Mouse (Mus musculus): ENCODE measurements around the gene Npr3. TPM values are rescaled to one million over a fixed set of nuclear protein-coding genes. Genes with fewer than 3 reads are reported as not detected.

Gene Npr3
- polyA plus RNA-seq, 1 experiment from 2014 or later: 5.9 TPM

GRCm38 (mm10) chr15:11891395-11891794 is 15.7 kb downstream of the Npr3 start:
- no peaks in the 10 kb centered on the region for H3K36me3 ChIP-seq (ENCODE audit: insufficient read depth, low read length)
- WGBS: 78% methylated on average over 3 of the region's 3 CpGs
- no peak overlapping the region for H3K4me3 ChIP-seq (ENCODE audit: low read length)
- no peak overlapping the region for H3K4me2 ChIP-seq (replicated peaks; ENCODE audit: low read depth, low read length)
- H3K9ac ChIP-seq (replicated peaks; ENCODE audit: low read length): no peak overlapping the region
- no peaks in the 10 kb centered on the region for H3K9me3 ChIP-seq (ENCODE audit: low read length)
- no peaks in the 10 kb centered on the region for H3K27me3 ChIP-seq (ENCODE audit: insufficient read depth, low read length)
- no peak overlapping the region for H3K27ac ChIP-seq (ENCODE audit: low read length)
- no peaks in the 10 kb centered on the region for H3K4me1 ChIP-seq (ENCODE audit: insufficient read depth, low read length)
- no peak for ATAC-seq (ENCODE audit: low FRiP score, low TSS enrichment)

GRCm38 (mm10) chr15:11882508-11883205 is 24.4 kb downstream of the Npr3 start:
- no peaks in the 10 kb centered on the region for H3K4me1 ChIP-seq (ENCODE audit: insufficient read depth, low read length)
- 32% methylated on average over 10 of the region's 10 CpGs for WGBS
- H3K27me3 ChIP-seq (ENCODE audit: insufficient read depth, low read length): no peaks in the 10 kb centered on the region
- no peak overlapping the region for H3K4me3 ChIP-seq (ENCODE audit: low read length)
- no peaks in the 10 kb centered on the region; the same call in 1 of the 2 replicates for H3K36me3 ChIP-seq (ENCODE audit: insufficient read depth, low read length)
- H3K9me3 ChIP-seq (ENCODE audit: low read length): 0 out of 2 replicates have a peak, but pooled peaks cover 4% of the 10 kb centered on the region
- no peak overlapping the region for H3K9ac ChIP-seq (replicated peaks; ENCODE audit: low read length)
- no peak for ATAC-seq (ENCODE audit: low FRiP score, low TSS enrichment)
- H3K27ac ChIP-seq (ENCODE audit: low read length): no peak overlapping the region
- no peak overlapping the region for H3K4me2 ChIP-seq (replicated peaks; ENCODE audit: low read depth, low read length)

- 0 out of 2 replicates have a peak, but pooled peaks cover 4% of the 10 kb centered on the region for H3K9me3 ChIP-seq (ENCODE audit: low read length)
- no peak overlapping the region for H3K27ac ChIP-seq (ENCODE audit: low read length)
- no peaks in the 10 kb centered on the region; the same call in 1 of the 2 replicates for H3K36me3 ChIP-seq (ENCODE audit: insufficient read depth, low read length)
- ATAC-seq (ENCODE audit: low FRiP score, low TSS enrichment): no peak
- H3K27me3 ChIP-seq (ENCODE audit: insufficient read depth, low read length): no peaks in the 10 kb centered on the region
- no peak overlapping the region for H3K9ac ChIP-seq (replicated peaks; ENCODE audit: low read length)
- 80% methylated on average over 6 of the region's 6 CpGs for WGBS
- H3K4me1 ChIP-seq (ENCODE audit: insufficient read depth, low read length): no peaks in the 10 kb centered on the region
- H3K4me2 ChIP-seq (replicated peaks; ENCODE audit: low read depth, low read length): no peak overlapping the region
- no peak overlapping the region for H3K4me3 ChIP-seq (ENCODE audit: low read length)
These were observed 25.3 kb downstream of the Npr3 start for GRCm38 (mm10) chr15:11881822-11882221.

GRCm38 (mm10) chr15:11878334-11878733 is 28.8 kb downstream of the Npr3 start:
- no peak overlapping the region for H3K4me3 ChIP-seq (ENCODE audit: low read length)
- no peaks in the 10 kb centered on the region; the same call in 1 of the 2 replicates for H3K36me3 ChIP-seq (ENCODE audit: insufficient read depth, low read length)
- peaks cover 7% of the 10 kb centered on the region for H3K9me3 ChIP-seq (ENCODE audit: low read length)
- no peak for ATAC-seq (ENCODE audit: low FRiP score, low TSS enrichment)
- no peak overlapping the region for H3K9ac ChIP-seq (replicated peaks; ENCODE audit: low read length)
- 94% methylated on average over 1 of the region's 1 CpGs for WGBS
- H3K4me2 ChIP-seq (replicated peaks; ENCODE audit: low read depth, low read length): no peak overlapping the region
- H3K4me1 ChIP-seq (ENCODE audit: insufficient read depth, low read length): no peaks in the 10 kb centered on the region
- no peaks in the 10 kb centered on the region for H3K27me3 ChIP-seq (ENCODE audit: insufficient read depth, low read length)
- H3K27ac ChIP-seq (ENCODE audit: low read length): no peak overlapping the region

GRCm38 (mm10) chr15:11877273-11877672 is 29.8 kb downstream of the Npr3 start:
- ATAC-seq (ENCODE audit: low FRiP score, low TSS enrichment): no peak
- Histone ChIP-seq H3K27me3 (ENCODE audit: insufficient read depth, low read length) (no peaks in the 10 kb centered on the region), H3K4me1 (ENCODE audit: insufficient read depth, low read length) (no peaks in the 10 kb centered on the region), H3K4me2 (replicated peaks; ENCODE audit: low read depth, low read length) (no peak overlapping the region), H3K36me3 (ENCODE audit: insufficient read depth, low read length) (no peaks in the 10 kb centered on the region; the same call in 1 of the 2 replicates), H3K4me3 (ENCODE audit: low read length) (no peak overlapping the region), H3K9me3 (ENCODE audit: low read length) (peaks cover 7% of the 10 kb centered on the region), H3K9ac (replicated peaks; ENCODE audit: low read length) (no peak overlapping the region), H3K27ac (ENCODE audit: low read length) (no peak overlapping the region)
- WGBS: 77% methylated on average over 2 of the region's 2 CpGs

- 92% methylated on average over 3 of the region's 3 CpGs for WGBS
- H3K4me3 ChIP-seq (ENCODE audit: low read length): no peak overlapping the region
- H3K27me3 ChIP-seq (ENCODE audit: insufficient read depth, low read length): no peaks in the 10 kb centered on the region
- H3K9me3 ChIP-seq (ENCODE audit: low read length): no peaks in the 10 kb centered on the region
- no peak overlapping the region for H3K27ac ChIP-seq (ENCODE audit: low read length)
- ATAC-seq (ENCODE audit: low FRiP score, low TSS enrichment): no peak
- no peaks in the 10 kb centered on the region for H3K36me3 ChIP-seq (ENCODE audit: insufficient read depth, low read length)
- H3K9ac ChIP-seq (replicated peaks; ENCODE audit: low read length): no peak overlapping the region
- no peak overlapping the region for H3K4me2 ChIP-seq (replicated peaks; ENCODE audit: low read depth, low read length)
- H3K4me1 ChIP-seq (ENCODE audit: insufficient read depth, low read length): no peaks in the 10 kb centered on the region
These were observed 40.2 kb downstream of the Npr3 start for GRCm38 (mm10) chr15:11866918-11867317.

- no peak overlapping the region for H3K9ac ChIP-seq (replicated peaks; ENCODE audit: low read length)
- WGBS: 82% methylated on average over 6 of the region's 6 CpGs
These were observed 43.6 kb downstream of the Npr3 start for GRCm38 (mm10) chr15:11863540-11863818.

GRCm38 (mm10) chr15:11862785-11863539 is 44.1 kb downstream of the Npr3 start:
- no peaks in the 10 kb centered on the region for H3K36me3 ChIP-seq (ENCODE audit: insufficient read depth, low read length)
- ATAC-seq (ENCODE audit: low FRiP score, low TSS enrichment): peak; percentile 76

More at GRCm38 (mm10) chr15:11863540-11863818, 43.6 kb downstream of the Npr3 start:
- Histone ChIP-seq H3K4me2 (replicated peaks; ENCODE audit: low read depth, low read length) (no peak overlapping the region), H3K9me3 (ENCODE audit: low read length) (no peaks in the 10 kb centered on the region), H3K36me3 (ENCODE audit: insufficient read depth, low read length) (no peaks in the 10 kb centered on the region), H3K4me1 (ENCODE audit: insufficient read depth, low read length) (no peaks in the 10 kb centered on the region), H3K27me3 (ENCODE audit: insufficient read depth, low read length) (no peaks in the 10 kb centered on the region), H3K4me3 (ENCODE audit: low read length) (no peak overlapping the region), H3K27ac (ENCODE audit: low read length) (peak overlapping the region; percentile 40; the same call in 1 of the 2 replicates)
- ATAC-seq (ENCODE audit: low FRiP score, low TSS enrichment): no peak

GRCm38 (mm10) chr15:11862253-11862652 is 44.8 kb downstream of the Npr3 start:
- H3K27ac ChIP-seq (ENCODE audit: low read length): peak overlapping the region; percentile 13; the same call in 1 of the 2 replicates
- 82% methylated on average over 7 of the region's 7 CpGs for WGBS
- H3K27me3 ChIP-seq (ENCODE audit: insufficient read depth, low read length): no peaks in the 10 kb centered on the region

More at GRCm38 (mm10) chr15:11862785-11863539, 44.1 kb downstream of the Npr3 start:
- no peak overlapping the region for H3K4me3 ChIP-seq (ENCODE audit: low read length)
- peak overlapping the region; percentile 40 for H3K27ac ChIP-seq (ENCODE audit: low read length)
- H3K9ac ChIP-seq (replicated peaks; ENCODE audit: low read length): no peak overlapping the region
- H3K4me1 ChIP-seq (ENCODE audit: insufficient read depth, low read length): no peaks in the 10 kb centered on the region
- H3K27me3 ChIP-seq (ENCODE audit: insufficient read depth, low read length): no peaks in the 10 kb centered on the region
- no peak overlapping the region for H3K4me2 ChIP-seq (replicated peaks; ENCODE audit: low read depth, low read length)
- 47% methylated on average over 15 of the region's 15 CpGs for WGBS
- H3K9me3 ChIP-seq (ENCODE audit: low read length): no peaks in the 10 kb centered on the region

GRCm38 (mm10) chr15:11860259-11860658 is 46.8 kb downstream of the Npr3 start:
- Histone ChIP-seq H3K9me3 (ENCODE audit: low read length) (no peaks in the 10 kb centered on the region), H3K4me2 (replicated peaks; ENCODE audit: low read depth, low read length) (no peak overlapping the region)

More at GRCm38 (mm10) chr15:11862253-11862652, 44.8 kb downstream of the Npr3 start:
- Histone ChIP-seq H3K4me3 (ENCODE audit: low read length) (no peak overlapping the region), H3K9me3 (ENCODE audit: low read length) (no peaks in the 10 kb centered on the region), H3K9ac (replicated peaks; ENCODE audit: low read length) (no peak overlapping the region), H3K4me1 (ENCODE audit: insufficient read depth, low read length) (no peaks in the 10 kb centered on the region), H3K4me2 (replicated peaks; ENCODE audit: low read depth, low read length) (no peak overlapping the region), H3K36me3 (ENCODE audit: insufficient read depth, low read length) (no peaks in the 10 kb centered on the region)
- ATAC-seq (ENCODE audit: low FRiP score, low TSS enrichment): no peak

More at GRCm38 (mm10) chr15:11860259-11860658, 46.8 kb downstream of the Npr3 start:
- 70% methylated on average over 2 of the region's 2 CpGs for WGBS
- H3K9ac ChIP-seq (replicated peaks; ENCODE audit: low read length): no peak overlapping the region
- no peak for ATAC-seq (ENCODE audit: low FRiP score, low TSS enrichment)
- H3K4me1 ChIP-seq (ENCODE audit: insufficient read depth, low read length): no peaks in the 10 kb centered on the region
- no peaks in the 10 kb centered on the region for H3K27me3 ChIP-seq (ENCODE audit: insufficient read depth, low read length)
- H3K36me3 ChIP-seq (ENCODE audit: insufficient read depth, low read length): no peaks in the 10 kb centered on the region
- H3K27ac ChIP-seq (ENCODE audit: low read length): no peak overlapping the region
- no peak overlapping the region for H3K4me3 ChIP-seq (ENCODE audit: low read length)
